Mouse (Mus musculus) urinary bladder, adult 18-20 months (tissue): ENCODE results near the gene Olfr1250.
"Not testable (repeated sequence)": the region's sequence is repeated elsewhere in the genome, so short reads cannot be mapped to it uniquely, and the experiment has no call there.

Experiments
- DNase-seq, 2 experiments: peaks; one replicate each; pipeline ENCODE4 v3.0.0; 2022; ENCODE audit warnings: low spot score in 2 of 2, mixed read lengths in 2 of 2

The Olfr1250 gene

DNA sequence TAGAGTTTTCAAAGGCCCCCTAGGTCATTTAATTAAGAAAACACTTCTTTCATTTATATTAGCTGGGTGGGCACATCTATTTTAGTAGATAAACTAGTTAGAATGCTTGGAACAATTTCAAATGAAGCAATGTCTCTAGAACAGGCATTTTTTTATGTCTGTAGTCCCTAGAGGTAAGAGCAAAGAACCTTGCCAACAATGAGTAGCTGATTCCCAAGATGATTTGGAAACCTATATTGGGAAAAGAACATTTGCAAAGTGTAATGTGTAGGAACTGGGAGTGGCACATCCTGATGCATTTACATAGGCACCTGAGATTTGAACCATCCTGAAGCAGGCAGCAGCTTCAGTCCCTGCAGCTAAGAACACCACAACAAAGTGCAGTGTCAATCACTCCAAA lies at the start of gene Olfr1250:
Gene Olfr1250, minus strand, starts transcription at position 101 of the 400 bp plus-strand sequence.
- no peak for DNase-seq

DNA sequence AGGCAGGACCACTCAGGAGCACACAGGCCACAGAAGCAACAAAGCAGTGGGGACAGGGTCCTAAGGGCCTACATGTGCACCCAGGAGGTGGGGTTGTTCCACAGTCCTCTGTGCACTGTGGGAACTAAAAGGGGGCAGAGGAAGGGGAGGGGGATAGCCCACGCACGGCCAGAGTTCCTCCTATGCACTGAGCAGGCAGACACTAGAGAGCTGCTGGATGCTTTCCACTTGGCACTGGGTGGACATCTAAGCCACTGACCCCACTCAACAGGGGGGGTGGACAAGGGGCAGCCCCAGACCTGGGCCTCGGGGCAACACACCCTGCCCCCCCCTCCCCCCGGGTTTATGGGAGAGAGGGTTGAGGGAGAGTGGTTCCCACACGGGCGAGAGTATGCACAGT lies 30.7 kb upstream of the Olfr1250 start:
- no peak for DNase-seq

DNA sequence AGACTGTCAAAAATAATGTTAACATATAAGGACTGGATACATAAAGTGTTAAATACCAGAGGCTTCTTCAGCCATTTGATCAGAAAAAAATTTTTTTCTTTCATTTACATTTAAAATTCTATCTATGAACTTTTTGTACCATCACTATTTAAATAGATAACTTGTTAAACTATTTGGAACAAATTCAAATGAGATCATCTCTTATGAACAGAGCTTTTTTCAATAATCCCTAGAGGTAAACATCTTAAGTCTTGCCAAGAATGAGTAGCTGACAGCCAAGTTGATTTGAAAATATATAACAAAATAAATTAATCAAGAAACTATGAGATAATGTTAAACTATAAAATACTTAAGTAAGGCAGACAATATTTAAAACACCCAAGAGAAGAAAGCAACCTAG lies 10.6 kb upstream of the Olfr1250 start, which contains the start of gene Olfr1251:
Gene Olfr1251, minus strand, starts transcription at position 101 of the 400 bp plus-strand sequence.
- DNase-seq = no peak

DNA sequence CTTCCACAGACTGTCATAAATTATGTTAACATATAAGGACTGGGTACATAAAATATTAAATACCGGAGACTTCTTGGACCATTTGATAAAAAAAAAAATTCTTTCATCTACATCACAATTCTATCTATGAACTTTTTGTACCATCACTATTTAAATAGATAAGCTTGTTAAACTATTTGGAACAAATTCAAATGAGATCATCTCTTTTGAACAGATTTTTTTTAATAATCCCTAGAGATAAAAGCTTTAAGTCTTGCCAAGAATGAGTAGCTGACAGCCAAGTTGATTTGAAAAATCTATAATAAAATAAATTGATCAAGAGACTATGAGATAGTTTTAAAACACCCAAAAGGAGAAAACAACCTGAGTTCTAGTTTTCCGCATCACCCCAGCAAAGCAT lies 26.4 kb downstream of the Olfr1250 start, which contains the start of gene Olfr1249:
Gene Olfr1249, minus strand, starts transcription at position 101 of the 400 bp plus-strand sequence.
- DNase-seq = no peak

DNA sequence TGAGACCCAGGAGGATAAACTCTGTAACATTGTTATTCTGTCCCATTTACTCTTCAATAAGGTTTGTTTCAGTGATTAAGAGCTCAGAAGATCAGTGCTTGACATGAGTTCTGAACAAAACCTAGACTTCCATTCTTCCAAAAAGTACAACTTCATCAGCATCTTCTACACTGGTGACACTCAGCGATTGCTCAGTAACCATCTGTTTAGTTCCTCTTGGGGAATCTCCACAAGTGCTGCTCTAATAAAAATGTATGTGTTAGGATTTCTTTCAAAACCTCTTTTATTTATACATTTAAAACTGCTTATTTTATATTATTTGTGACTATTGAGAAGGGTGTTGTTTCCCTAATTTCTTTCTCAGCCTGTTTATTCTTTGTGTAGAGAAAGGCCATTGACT lies 43.1 kb downstream of the Olfr1250 start, which contains the start of gene Olfr1248:
Gene Olfr1248, minus strand, starts transcription at position 101 of the 400 bp plus-strand sequence.
- DNase-seq = not testable (repeated sequence)

DNA sequence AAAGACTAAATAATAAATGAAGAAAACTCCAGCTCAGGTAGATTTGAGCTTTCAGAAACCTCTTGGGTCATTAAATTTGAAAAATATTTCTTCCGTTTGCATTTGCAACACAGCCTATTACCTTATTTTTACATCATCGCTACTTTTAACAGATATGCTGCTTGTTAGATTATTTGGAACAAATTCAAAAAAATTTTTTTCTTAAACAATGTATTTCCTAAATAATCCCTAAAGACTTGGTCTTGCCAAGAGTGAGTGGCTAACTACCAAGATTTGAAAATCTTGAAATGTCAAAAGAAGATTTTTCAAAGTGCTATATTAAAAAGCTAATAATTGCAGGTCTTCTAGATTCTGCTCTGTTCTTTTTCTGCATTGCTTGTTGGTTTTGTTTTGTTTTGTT lies 47.2 kb downstream of the Olfr1250 start, which contains the start of gene Olfr1247:
Gene Olfr1247, minus strand, starts transcription at position 101 of the 400 bp plus-strand sequence.
- no peak for DNase-seq
